Mouse (Mus musculus) urinary bladder, postnatal 25 days (tissue): ENCODE measurements around the gene Metap1d.

Source experiments
- DNase-seq: peaks from one replicate; pipeline ENCODE4 v3.0.0; 2022; ENCODE audit warnings: low spot score

Gene Metap1d

DNA sequence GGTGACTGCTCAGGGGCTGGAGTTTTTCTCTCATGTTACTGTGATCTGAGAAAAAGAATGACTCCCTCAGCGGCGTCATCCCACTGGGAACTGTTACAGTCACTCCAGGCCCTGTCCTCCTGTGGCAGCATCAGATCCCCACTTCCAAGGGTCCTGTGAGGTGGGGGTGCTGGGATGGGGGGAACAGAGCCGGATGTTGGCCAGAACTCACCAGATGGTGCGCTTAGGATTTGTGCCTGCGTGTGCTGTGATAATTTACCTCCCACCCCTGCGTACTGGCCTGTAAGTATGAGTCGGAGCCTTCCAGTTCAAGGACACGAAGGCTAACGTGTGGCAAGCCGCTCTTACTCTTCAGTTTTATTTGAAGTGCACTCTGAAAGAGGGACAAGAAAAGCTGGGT, 22.2 kb downstream of the Metap1d start:
- no peak for DNase-seq

DNA sequence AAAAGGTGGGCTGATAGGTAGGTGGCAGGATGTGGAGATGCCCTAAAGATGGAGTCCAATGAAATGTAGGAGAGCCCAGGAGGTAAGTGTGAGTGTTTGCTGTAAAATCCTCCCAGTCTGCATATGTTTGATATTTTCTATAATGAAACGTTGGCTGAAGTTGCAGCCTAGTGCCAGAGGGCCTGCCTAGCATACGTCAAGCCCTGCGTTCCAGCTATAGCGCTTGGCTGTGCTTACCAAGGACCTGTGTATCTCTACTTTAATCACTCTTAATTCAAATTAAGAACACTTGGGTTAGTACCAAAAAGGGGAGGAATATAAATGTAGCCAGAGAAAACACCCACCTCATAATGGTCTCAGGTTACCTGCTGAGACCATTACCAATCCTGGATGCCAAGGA, 22.7 kb downstream of the Metap1d start:
- no peak for DNase-seq

GRCm38 (mm10) chr2:71477787-71478186, 24.7 kb downstream of the Metap1d start:
- DNase-seq: no peak

GRCm38 (mm10) chr2:71479917-71480316, 26.8 kb downstream of the Metap1d start:
- no peak for DNase-seq

GRCm38 (mm10) chr2:71481825-71482224, 28.7 kb downstream of the Metap1d start:
- no peak for DNase-seq

- DNase-seq: no peak
These were observed 30.1 kb downstream of the Metap1d start for GRCm38 (mm10) chr2:71483046-71483716.

DNA sequence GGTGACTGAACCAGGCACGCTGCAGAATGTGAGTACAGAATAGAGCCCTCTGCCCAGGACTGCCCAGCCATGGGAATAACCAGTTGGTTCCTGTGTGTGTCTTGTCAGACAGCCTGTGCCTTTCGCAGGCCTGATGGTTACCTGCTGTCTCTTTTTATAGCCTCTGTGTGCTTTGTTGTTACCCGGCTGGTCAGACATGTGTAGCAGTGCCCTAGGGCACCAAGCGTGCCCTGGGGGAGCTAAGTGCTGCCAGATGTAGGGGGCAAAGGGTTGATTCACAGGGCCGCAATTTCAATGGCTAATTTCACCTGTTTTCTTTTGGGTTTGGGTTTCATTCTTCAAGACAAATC, 30.6 kb downstream of the Metap1d start:
- DNase-seq: no peak

DNA sequence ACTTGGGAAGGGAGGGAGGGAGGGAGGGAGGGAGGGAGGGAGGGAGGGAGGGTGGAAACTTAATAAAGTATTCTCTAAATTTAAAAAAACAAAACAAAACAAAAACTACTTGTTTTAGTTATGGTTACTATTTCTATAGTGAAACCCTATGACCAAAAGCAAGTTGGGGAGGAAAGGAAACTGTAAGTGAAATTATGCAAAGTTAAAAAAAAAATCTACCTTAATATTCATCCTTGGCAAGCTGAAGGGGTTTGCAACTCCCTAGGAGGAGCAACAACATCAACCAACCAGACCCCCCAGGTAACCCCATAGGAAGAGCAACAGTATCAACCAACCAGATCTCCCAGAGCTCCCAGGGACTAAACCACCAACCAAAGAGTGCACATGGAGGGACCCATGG, 38.2 kb downstream of the Metap1d start:
- DNase-seq: no peak

DNA sequence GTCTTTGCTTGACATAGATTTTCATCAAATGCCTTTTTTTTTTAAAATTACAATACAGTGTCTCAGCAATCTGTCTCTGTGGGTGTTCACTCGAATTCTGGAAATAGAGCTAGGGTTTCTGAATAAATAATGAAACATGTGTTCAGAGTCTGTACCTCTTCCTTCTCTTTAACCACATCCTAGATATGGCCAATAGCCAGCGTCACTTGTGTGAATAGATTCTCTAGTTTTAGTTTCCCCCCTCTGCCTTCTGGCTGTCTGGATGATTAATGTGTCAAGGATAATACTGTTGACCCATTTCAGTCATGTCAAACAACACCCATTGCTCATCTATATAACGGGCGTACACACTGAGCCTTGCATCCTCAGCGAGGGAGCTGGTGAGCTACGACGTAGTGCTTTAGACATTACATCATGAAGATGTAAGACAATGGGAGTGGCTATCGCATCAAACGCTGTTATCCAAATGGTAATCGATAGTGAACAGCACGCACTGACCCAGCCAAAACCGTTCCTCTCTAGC, 40.1 kb downstream of the Metap1d start:
- no peak for DNase-seq

DNA sequence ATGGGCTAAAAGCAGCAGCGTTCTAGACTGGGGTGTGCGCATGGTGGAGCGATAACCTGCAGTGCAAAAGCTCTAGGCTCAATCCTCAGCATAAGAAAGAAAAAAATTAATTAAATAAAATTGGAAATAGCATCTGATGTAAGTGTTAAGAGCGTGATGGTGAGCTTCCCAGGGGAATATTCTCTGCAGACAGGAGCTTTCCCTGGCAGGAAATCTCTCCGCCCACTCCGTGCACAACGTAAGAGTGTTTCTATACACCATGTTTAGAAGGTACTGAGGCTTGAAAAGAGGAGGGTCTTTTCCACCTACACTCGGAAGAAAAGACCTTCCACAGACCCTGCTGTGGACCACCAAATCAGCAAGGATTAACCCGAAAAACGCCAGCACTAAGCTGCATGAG, 41.4 kb downstream of the Metap1d start:
- no peak for DNase-seq

- no peak for DNase-seq
These were observed 41.9 kb downstream of the Metap1d start for GRCm38 (mm10) chr2:71494971-71495370.

DNA sequence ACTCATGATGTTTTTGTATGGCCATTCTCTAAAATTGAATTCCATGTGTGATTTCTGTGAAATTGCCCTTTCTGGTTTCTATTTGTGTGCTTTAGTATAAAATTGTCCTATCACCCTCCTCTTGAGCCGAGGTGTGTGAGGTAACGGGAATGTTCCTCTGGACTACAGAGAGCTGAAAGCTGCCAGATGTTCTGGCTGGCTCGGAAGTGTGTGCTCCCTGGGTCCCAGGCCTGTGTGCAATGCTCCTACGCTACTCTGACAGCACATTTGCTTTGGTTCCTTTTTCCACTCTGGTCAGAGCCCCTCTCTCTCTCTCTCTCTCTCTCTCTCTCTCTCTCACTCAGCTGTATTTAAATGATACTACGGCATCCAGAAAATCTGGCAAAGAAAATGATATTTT, 44.1 kb downstream of the Metap1d start:
- DNase-seq: no peak

DNA sequence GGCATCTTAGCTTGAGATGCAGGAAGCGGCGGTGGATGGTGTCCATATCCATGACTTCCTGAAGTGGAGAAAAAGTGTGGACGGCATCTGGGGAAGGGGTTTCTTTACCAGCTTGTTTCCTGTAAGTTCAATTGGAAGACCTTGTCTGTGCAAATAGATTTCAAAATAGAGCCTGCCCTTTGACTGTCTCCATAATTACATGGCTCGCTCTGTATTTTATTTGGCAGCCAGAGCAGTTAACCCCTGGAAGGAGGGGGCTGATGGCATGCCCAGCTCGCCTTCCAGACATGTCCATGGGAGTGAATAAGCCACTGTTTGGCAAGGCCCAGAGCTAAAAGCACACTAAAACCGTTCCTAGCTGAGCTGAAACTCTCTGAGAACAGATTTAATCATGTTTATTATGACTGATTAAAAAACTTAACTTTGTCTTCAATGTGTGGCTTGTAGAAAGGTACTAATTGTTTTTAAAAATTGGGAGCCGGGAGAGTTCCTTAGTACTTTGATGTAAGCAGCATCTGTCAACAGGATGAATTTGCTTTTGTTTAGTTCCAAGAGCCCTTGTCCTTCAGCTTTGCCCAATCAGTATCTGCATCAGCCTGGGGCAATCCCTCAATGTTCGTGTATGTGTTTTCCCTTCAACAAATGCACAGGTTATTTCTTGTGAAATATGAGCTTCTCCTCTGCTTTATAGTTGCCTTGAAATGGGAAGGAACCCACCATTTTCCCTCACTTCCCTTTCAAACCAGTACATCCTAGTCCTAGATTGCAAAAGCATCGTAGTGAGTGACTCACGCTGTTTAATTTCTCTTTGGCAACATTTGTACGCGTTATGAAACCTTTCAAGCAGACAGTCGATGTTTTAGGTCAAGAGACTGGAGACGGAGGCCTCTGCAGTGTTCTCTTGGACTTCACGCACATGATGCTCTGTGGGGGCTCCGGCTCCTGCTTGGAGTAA, 46.5 kb downstream of the Metap1d start:
- DNase-seq: no peak

- no peak for DNase-seq
These were observed 51.8 kb downstream of the Metap1d start for GRCm38 (mm10) chr2:71504852-71505251.

GRCm38 (mm10) chr2:71511209-71511608, 58.1 kb downstream of the Metap1d start:
- DNase-seq: no peak

DNA sequence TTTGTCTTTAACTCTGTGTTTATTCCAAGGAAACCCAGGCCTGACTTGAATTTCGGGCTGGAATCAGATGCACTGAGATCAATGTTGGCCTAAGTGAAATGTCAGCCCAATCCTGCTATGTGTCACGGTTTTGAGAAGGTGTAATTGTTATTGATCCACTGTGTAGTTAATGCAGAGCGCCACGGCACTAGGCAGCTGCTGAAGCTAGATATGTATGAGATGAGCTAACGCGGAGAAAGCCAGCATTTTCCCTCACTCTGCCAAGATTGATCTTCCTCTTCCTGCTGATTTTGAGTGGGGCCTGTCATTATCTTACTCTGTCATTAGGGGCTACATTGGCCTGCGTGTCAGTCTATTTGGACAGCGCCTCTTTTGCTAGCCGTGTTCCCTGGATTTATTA, 59.2 kb downstream of the Metap1d start:
- no peak for DNase-seq

- DNase-seq: no peak
These were observed 63.9 kb downstream of the Metap1d start for GRCm38 (mm10) chr2:71516995-71517394.

DNA sequence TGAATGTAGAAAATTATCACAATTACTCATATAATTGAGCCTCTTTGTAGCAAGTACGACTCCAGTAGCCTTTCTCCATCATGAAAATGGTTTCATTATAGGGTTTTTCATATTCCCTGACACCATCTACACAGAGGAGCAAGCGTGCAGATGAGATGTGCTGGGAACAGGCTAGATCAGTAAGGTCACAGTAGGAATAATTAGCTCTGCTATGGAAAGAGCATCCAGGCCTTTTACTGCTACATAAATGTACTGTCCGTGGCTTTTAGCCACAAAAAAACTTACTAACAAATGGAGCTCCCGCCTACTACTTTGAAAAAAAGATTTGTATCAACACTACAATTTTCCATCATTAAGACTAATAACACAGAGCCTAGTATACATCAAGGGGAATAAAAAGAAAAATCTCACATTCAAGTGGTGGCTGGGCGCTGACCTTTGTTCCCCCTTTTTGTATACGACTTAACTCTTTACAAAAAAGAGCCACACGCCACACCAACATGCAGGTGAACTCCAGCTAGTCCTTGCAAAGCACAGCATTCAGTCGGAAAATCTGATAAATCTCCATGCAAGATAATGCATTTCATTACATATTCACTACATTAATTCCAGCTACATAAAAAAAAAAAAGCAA, 64.5 kb downstream of the Metap1d start:
- no peak for DNase-seq

DNA sequence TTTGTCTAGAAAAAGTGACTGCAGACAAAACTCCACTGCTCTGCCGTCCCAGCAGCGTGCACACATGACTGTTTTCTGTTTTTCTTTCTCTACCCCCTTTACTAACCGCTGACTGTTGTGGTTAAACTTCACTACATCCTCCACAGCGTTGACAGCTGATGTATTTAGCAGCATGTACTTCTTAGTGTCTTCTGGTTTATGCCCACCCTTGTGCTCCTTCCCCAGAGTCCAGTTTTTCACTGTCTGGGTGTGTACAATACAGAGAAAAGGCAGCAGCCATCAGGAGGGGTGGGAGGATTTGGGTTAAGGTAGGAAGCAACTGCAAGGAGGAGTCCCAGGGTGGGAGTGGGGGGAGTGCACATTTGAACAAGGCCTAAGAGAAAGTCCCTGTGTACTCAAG, 69.8 kb downstream of the Metap1d start:
- DNase-seq: no peak

GRCm38 (mm10) chr2:71523431-71523830, 70.4 kb downstream of the Metap1d start:
- DNase-seq: no peak

GRCm38 (mm10) chr2:71524763-71525162, 71.7 kb downstream of the Metap1d start:
- no peak for DNase-seq

DNA sequence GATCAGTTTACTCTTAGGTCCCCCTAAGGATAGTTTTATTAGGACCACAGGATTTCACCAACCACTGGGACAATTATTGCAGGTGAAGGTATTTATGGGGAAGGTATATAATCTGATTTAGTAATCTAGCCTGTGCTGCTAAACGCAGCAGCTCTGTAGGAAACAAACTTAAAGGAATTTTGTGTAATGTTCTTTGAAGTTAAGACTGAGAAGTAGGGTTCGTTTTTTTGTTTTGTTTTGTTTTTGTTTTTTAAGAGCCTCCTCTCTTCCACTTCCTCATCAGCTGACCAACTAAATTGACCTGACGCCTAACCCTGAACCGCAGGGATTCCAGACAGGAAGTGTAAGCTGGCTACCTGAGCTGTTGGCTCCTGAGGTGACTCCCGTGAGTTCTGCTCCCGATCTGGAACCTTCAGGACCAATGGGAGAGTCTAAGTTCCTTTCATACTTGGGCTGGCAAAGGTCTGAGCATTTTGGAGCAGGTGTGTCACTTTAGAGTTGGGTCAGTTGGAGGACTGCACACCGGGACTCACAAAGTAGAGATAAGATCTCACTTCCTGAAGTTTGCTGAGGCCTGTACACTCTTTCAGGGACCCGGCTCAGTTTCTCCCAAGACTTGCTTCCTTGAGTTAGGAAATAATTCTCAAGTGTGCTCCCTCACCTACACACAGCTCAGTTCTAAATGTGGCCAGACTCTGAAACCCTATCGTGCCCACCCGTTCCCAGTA, 73.7 kb downstream of the Metap1d start:
- DNase-seq: no peak
